Mouse (Mus musculus) forebrain, embryonic 11.5 days (tissue): ENCODE data around the gene Plvap. TPM values are rescaled to one million over a fixed set of nuclear protein-coding genes. Genes with fewer than 3 reads are reported as not detected.
A peak's percentile ranks its signal among the peaks of the same experiment; 100 is the strongest.

ENCODE experiments used
- ATAC-seq: fragments of 200-750 bp; cut with Nextera tagmentation; replicated peaks from 2 replicates; pipeline ENCODE4 v1.8.0; 2017; ENCODE audit warnings: moderate TSS enrichment; ENCODE audit not compliant: low FRiP score
- DNase-seq: peaks from one replicate; pipeline ENCODE4 v3.0.0-alpha.2; 2017; ENCODE audit warnings: low spot score
- H3K27ac ChIP-seq: fragments of 300-500 bp; sonication (generic); 2 replicates; pipeline ENCODE4 v1.5.1; 2014; ENCODE audit warnings: low read depth, low read length
- H3K27me3 ChIP-seq: fragments of 300-500 bp; sonication (generic); 2 replicates; pipeline ENCODE4 v1.6.1; 2014; ENCODE audit warnings: mild to moderate bottlenecking, low read length, mixed read lengths; ENCODE audit not compliant: control insufficient read depth, insufficient read depth
- H3K36me3 ChIP-seq: fragments of 300-500 bp; sonication (generic); 2 replicates; pipeline ENCODE4 v1.6.1; 2014; ENCODE audit warnings: mild to moderate bottlenecking, low read length, moderate library complexity, mixed read lengths; ENCODE audit not compliant: control insufficient read depth, insufficient read depth
- H3K4me1 ChIP-seq: fragments of 300-500 bp; sonication (generic); replicated peaks from 2 replicates; pipeline ENCODE4 v1.6.1; 2014; ENCODE audit warnings: low read length, mixed read lengths; ENCODE audit not compliant: control insufficient read depth, insufficient read depth
- H3K4me2 ChIP-seq: fragments of 300-500 bp; sonication (generic); 2 replicates; pipeline ENCODE4 v1.6.1; 2014; ENCODE audit warnings: low read depth, mild to moderate bottlenecking, low read length, moderate library complexity, mixed read lengths; ENCODE audit not compliant: severe bottlenecking
- H3K4me3 ChIP-seq: fragments of 300-500 bp; sonication (generic); 2 replicates; pipeline ENCODE4 v1.5.1; 2014; ENCODE audit warnings: low read depth, low read length
- H3K9ac ChIP-seq: fragments of 300-500 bp; sonication (generic); 2 replicates; pipeline ENCODE4 v1.6.1; 2014; ENCODE audit warnings: low read length
- H3K9me3 ChIP-seq: fragments of 300-500 bp; sonication (generic); 2 replicates; pipeline ENCODE4 v1.6.1; 2016; ENCODE audit warnings: low read length, mixed read lengths; ENCODE audit not compliant: control insufficient read depth
- WGBS: fragments of 180-500 bp; shearing (Covaris S2); extraction: QIAGEN DNeasy Blood & Tissue Kit; methylation state at CpG from one replicate; pipeline ENCODE4 v1.1.7; 2014; 5-methylcytosine and 5-hydroxymethylcytosine counted together
- polyA plus RNA-seq: library from polyadenylated mRNA; unstranded; fragments of >200 nt; fragmentation: Nextera tagmentation; extraction: Ambion mirVana; gene quantifications from 2 replicates; pipeline ENCODE4 v1.2.1, GENCODE M21; 2014

Gene Plvap
- polyA plus RNA-seq, 1 experiment from 2014 or later, result 43.4 TPM

DNA sequence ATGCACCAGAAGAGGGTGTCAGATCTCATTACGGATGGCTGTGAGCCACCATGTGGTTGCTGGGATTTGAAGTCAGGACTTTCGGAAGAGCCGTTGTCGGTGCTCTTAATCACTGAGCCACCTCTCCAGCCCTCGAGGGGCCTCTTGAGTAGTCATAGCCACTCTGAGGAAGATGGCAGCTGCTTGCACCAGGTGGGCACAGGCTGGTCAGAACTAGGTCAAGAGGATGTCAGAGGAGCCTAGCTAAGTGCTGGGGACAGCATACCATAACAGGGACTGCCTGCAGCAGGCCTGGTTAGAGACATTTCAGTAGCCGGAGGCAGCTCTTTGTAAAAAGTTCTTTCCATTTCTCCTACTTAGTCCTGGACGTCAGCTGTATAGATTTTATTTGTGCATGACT, 39.2 kb upstream of the Plvap start:
- no peaks in the 10 kb centered on the region for H3K9me3 ChIP-seq
- WGBS, result 79% methylated on average over 7 of the region's 7 CpGs
- H3K9ac ChIP-seq, result no peak overlapping the region
- no peak overlapping the region for H3K4me3 ChIP-seq
- H3K27me3 ChIP-seq, result no peaks in the 10 kb centered on the region
- H3K4me1 ChIP-seq, result no peaks in the 10 kb centered on the region
- H3K4me2 ChIP-seq, result no peak overlapping the region
- DNase-seq, result no peak
- H3K36me3 ChIP-seq, result no peaks in the 10 kb centered on the region; the same call in 1 of the 2 replicates
- no peak for ATAC-seq
- no peak overlapping the region for H3K27ac ChIP-seq

DNA sequence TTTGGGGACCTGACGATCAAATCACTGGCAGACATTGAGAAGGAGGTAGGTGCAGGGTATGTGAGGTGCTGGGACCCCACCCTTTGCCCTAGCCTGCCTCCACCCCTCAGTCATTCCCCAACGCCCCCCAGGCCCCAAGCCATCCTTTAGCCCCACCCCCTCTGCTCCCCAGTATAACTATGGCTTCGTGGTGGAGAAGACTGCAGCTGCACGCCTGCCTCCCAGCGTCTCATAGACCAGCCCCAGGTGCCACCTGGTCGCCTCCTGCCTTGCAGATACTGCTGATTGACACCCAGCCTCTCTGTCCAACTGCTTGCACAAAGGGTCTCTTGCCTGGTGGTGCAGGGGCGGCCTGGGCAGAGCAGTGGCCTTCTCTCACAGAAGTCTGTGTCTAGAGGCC, 36.0 kb upstream of the Plvap start:
- H3K4me2 ChIP-seq, result no peak overlapping the region
- peaks cover 2% of the 10 kb centered on the region; the same call in 1 of the 2 replicates for H3K4me1 ChIP-seq
- DNase-seq (no peak), ATAC-seq (no peak)
- no peaks in the 10 kb centered on the region for H3K27me3 ChIP-seq
- H3K4me3 ChIP-seq, result no peak overlapping the region
- no peak overlapping the region for H3K27ac ChIP-seq
- no peaks in the 10 kb centered on the region for H3K9me3 ChIP-seq
- no peak overlapping the region for H3K9ac ChIP-seq
- peaks cover 2% of the 10 kb centered on the region; the same call in 1 of the 2 replicates for H3K36me3 ChIP-seq
- WGBS, result 93% methylated on average over 7 of the region's 7 CpGs

DNA sequence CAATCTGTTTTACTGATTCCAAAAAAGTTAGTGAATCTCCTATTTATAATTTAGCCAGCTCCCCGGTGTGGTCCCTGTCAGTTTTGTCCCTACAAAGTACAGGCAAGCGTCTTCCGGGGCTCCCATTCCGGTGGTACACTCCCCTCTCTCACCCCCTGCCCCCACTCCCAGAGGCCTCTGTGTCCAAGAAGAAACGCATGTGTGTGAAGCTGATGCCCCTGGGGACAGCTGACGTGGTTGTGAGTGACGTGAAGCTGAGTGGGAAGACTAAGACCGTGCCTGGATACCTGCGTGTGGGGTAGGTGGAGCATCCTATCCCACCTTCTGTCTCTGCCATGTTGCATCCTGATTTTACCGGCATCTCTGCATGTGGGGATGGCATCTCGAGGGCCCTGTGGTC, 33.5 kb upstream of the Plvap start:
- no peak for ATAC-seq
- Histone ChIP-seq H3K4me3 (no peak overlapping the region), H3K9me3 (no peaks in the 10 kb centered on the region)

DNA sequence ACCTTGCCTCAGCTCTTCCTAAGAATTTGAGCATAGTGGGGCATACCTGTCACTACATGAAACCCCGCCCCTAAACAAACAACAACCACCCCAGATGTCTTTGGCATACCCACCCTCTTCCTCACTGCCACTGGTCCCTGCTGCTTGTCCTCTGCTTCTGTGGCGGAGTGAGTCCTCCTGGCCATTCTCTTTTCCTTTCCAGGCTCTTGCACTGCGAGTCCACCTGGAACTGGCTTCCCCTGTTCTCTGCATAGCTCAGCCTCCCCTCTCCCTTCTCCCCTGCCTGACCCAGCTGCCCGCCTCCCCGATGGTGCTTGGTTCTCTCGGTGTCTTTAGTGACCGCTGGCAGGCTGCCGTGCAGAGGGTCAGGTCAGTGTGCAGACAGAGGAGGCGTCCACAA, 32.2 kb upstream of the Plvap start:
- no peaks in the 10 kb centered on the region for H3K27me3 ChIP-seq

More for the DNA sequence above, 33.5 kb upstream of the Plvap start:
- no peaks in the 10 kb centered on the region for H3K27me3 ChIP-seq
- H3K9ac ChIP-seq, result no peak overlapping the region
- 93% methylated on average over 11 of the region's 11 CpGs for WGBS
- no peak for DNase-seq
- H3K36me3 ChIP-seq, result peaks cover 2% of the 10 kb centered on the region; the same call in 1 of the 2 replicates
- H3K4me1 ChIP-seq, result peaks cover 2% of the 10 kb centered on the region; the same call in 1 of the 2 replicates
- no peak overlapping the region for H3K27ac ChIP-seq
- no peak overlapping the region for H3K4me2 ChIP-seq

DNA sequence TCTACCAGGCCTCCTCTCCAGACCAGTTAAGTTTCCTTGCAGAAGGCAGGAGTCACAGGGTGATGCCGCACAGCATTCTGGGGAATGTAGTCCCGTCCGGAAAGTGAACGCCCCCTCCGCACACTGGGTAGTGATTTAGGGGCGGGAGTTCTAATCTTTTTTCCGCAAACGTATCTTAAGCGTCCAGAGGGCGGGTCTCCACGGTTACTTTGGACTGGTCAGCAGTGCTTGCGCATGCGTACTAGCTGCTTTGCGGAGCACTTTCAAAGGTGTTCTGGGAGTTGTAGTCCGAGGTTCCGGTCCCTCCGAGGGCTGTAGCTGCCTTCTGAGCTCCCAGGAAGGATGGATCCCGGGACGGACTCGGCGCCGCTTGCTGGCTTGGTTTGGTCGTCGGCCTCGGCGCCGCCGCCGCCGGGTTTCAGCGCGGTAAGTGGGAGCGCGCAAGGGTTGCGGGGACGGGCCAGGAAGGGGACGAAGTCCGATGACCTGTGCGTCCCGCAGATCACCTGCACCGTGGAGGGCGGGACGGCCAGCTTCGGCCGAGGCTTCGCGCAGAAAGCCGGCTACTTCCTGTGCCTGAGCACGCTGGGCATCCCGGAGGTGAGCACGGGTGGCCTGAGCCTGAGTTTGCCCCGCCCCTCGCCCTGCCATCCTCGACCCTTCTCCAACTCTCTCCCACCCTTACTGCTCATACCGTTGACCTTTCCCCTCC, 31.2 kb upstream of the Plvap start, which contains the start of gene Mvb12a:
Gene Mvb12a, plus strand, starts transcription at position 291 of the 712 bp plus-strand sequence.
- WGBS, result under 1% methylated on average over 53 of the region's 55 CpGs
- Histone ChIP-seq H3K36me3 (peaks cover 2% of the 10 kb centered on the region; the same call in 1 of the 2 replicates), H3K9me3 (no peaks in the 10 kb centered on the region), H3K4me2 (peak within 1 kb of the TSS; percentile 89), H3K4me1 (peaks cover 2% of the 10 kb centered on the region; the same call in 1 of the 2 replicates), H3K9ac (peak within 1 kb of the TSS; percentile 77), H3K27ac (no peak within 1 kb of the TSS), H3K27me3 (no peaks in the 10 kb centered on the region), H3K4me3 (peak within 1 kb of the TSS; percentile 80)
- DNase-seq, result peak; percentile 96
- ATAC-seq, result peak; percentile 95

More for the DNA sequence above, 32.2 kb upstream of the Plvap start:
- H3K4me2 ChIP-seq, result peak overlapping the region; percentile 89
- WGBS, result 84% methylated on average over 9 of the region's 9 CpGs
- no peak overlapping the region for H3K27ac ChIP-seq
- ATAC-seq, result no peak
- no peak for DNase-seq
- peaks cover 2% of the 10 kb centered on the region; the same call in 1 of the 2 replicates for H3K4me1 ChIP-seq
- peak overlapping the region; percentile 77; the same call in 1 of the 2 replicates for H3K9ac ChIP-seq
- H3K9me3 ChIP-seq, result no peaks in the 10 kb centered on the region
- H3K4me3 ChIP-seq, result peak overlapping the region; percentile 80; the same call in 1 of the 2 replicates
- peaks cover 2% of the 10 kb centered on the region; the same call in 1 of the 2 replicates for H3K36me3 ChIP-seq

DNA sequence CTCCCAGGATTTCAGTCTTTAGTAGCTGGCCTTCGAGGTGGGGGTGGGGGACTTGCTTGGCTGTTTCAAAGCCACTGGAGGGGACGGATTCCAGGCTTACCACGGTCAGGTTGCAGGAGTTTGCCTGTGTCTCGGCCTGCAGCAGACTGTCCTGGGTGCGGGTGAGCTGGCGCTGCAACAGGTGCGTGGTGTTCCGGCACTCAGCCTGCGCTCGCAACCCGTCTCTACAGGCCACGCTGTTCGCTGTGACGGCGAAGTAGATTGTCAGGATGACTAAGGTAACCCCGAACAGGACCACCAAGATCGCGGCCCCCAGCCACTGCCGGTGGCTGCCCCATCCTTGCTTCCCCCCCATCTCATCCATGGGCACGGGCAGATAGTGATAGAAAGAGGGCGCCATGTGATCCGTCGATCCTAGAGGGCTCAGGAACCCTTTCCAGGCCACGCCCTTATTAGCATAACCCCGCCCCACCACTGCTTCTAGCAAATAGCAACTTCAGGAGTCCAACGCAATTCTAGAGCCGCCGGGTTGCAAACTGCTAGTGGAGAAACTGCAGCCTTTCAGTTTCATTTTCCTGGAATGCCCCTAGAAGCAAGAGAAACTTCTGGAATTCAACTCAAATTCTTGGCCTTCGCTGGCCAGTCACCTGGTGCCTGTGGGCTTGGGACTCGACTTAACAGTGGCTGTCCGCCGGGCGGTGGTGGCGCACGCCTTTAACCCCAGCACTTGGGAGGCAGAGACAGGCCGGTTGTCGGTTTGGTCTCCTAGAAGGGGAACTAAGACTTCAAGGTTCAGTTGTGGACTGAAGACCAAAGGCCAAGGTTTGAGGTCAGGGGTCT, 25.7 kb upstream of the Plvap start, which contains the start of gene Bst2:
Gene Bst2, minus strand, starts transcription at position 429 of the 840 bp plus-strand sequence.
- peak within 1 kb of the TSS; percentile 44 for H3K4me2 ChIP-seq
- 3% methylated on average over 37 of the region's 37 CpGs for WGBS

DNA sequence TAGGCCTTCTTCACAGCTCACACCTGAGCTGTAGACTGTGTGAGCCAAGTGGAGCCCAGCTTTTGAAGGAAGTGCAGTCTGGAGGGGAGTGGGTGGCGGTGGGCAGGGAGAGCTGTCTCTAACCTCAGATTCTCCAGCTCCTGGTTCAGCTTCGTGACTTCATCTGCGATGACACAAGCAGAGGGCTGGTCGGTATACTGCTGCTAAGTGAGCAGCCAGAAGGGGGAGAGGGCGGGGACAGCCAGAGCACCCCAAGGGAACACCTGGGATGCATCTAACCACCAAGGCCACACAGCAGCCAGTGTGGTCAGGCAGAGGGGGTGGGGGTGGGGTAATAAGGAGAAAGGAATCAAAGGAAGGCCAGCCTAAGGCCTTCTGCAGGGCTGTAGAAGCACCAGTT, 24.1 kb upstream of the Plvap start:
- Histone ChIP-seq H3K9ac (no peak overlapping the region), H3K4me2 (no peak overlapping the region), H3K4me1 (no peaks in the 10 kb centered on the region), H3K36me3 (no peaks in the 10 kb centered on the region), H3K27me3 (peaks cover 3% of the 10 kb centered on the region; the same call in 1 of the 2 replicates), H3K9me3 (no peaks in the 10 kb centered on the region), H3K4me3 (no peak overlapping the region), H3K27ac (no peak overlapping the region)
- no peak for ATAC-seq
- WGBS, result 70% methylated on average over 5 of the region's 5 CpGs
- DNase-seq, result no peak

More for the DNA sequence above, 25.7 kb upstream of the Plvap start, which contains the start of gene Bst2:
- no peak within 1 kb of the TSS for H3K27ac ChIP-seq
- no peaks in the 10 kb centered on the region for H3K36me3 ChIP-seq
- no peaks in the 10 kb centered on the region for H3K9me3 ChIP-seq
- peaks cover 3% of the 10 kb centered on the region; the same call in 1 of the 2 replicates for H3K27me3 ChIP-seq
- no peaks in the 10 kb centered on the region for H3K4me1 ChIP-seq
- 0 out of 2 replicates have a peak, but pooled peaks have one; percentile 39 for ATAC-seq
- H3K9ac ChIP-seq, result no peak within 1 kb of the TSS
- DNase-seq, result peak; percentile 82
- peak within 1 kb of the TSS; percentile 24 for H3K4me3 ChIP-seq

DNA sequence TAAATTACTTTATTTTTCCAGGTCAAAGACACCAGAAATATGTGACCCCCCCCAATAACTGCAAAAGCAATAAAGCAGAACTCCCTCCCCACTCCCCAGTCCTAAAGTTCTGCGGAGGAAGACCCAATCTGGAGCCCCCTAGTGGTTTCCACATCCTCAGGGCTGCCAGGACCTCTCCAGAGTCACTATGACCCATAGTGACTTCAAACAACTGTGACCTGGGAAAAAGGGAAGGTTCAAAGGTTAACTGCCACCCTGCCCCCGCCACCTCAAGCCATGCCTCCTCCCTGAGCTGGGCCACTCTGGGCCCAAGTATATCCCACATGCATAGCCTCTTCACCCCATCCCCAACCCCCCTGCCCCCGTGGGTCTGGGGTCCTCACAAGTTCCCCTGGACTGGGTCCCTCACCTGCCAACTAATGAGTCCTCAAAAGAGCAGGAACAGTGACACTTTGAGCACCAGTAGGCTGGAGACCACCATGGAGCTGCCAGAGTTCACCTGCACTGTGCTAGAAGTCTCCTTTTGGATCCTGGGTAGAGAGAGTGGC, 22.8 kb upstream of the Plvap start:
- no peak for ATAC-seq
- DNase-seq, result no peak
- H3K27me3 ChIP-seq, result peaks cover 3% of the 10 kb centered on the region; the same call in 1 of the 2 replicates
- no peaks in the 10 kb centered on the region for H3K9me3 ChIP-seq
- no peak overlapping the region for H3K4me2 ChIP-seq
- no peak overlapping the region for H3K4me3 ChIP-seq
- WGBS, result 44% methylated on average over 3 of the region's 3 CpGs
- H3K36me3 ChIP-seq, result no peaks in the 10 kb centered on the region
- H3K4me1 ChIP-seq, result no peaks in the 10 kb centered on the region
- H3K27ac ChIP-seq, result no peak overlapping the region
- H3K9ac ChIP-seq, result no peak overlapping the region
